Mouse (Mus musculus) forebrain, postnatal 0 days (tissue): ENCODE data around the gene Car12. TPM values are rescaled to one million over a fixed set of nuclear protein-coding genes. Genes with fewer than 3 reads are reported as not detected.
A peak's percentile ranks its signal among the peaks of the same experiment; 100 is the strongest.

Experiments
- ATAC-seq: fragments of 200-750 bp; cut with Nextera tagmentation; 2 replicates; pipeline ENCODE4 v1.8.0; 2017; ENCODE audit warnings: mild to moderate bottlenecking, moderate library complexity
- DNase-seq: peaks from one replicate; pipeline ENCODE4 v3.0.0-alpha.2; 2015
- H3K27ac ChIP-seq: fragments of 300-500 bp; sonication (generic); 2 replicates; pipeline ENCODE4 v1.5.1; 2014; ENCODE audit warnings: low read depth, mild to moderate bottlenecking, antibody characterized with exemption, low read length, moderate library complexity, mixed read lengths
- H3K27me3 ChIP-seq: fragments of 300-500 bp; sonication (generic); 2 replicates; pipeline ENCODE4 v1.6.1; 2014; ENCODE audit warnings: mild to moderate bottlenecking, low read length, mixed read lengths; ENCODE audit not compliant: insufficient read depth
- H3K36me3 ChIP-seq: fragments of 300-500 bp; sonication (generic); 2 replicates; pipeline ENCODE4 v1.6.1; 2014; ENCODE audit warnings: mild to moderate bottlenecking, moderate library complexity; ENCODE audit not compliant: insufficient read depth
- H3K4me1 ChIP-seq: fragments of 300-500 bp; sonication (generic); 2 replicates; pipeline ENCODE4 v1.6.1; 2014; ENCODE audit warnings: antibody characterized with exemption; ENCODE audit not compliant: insufficient read depth
- H3K4me2 ChIP-seq: fragments of 300-500 bp; sonication (generic); 2 replicates; pipeline ENCODE4 v1.6.1; 2014; ENCODE audit warnings: low read depth, mild to moderate bottlenecking, moderate library complexity
- H3K4me3 ChIP-seq: fragments of 300-500 bp; sonication (generic); 2 replicates; pipeline ENCODE4 v1.5.1; 2014; ENCODE audit warnings: low read depth, low read length, mixed read lengths
- H3K9ac ChIP-seq: fragments of 300-500 bp; sonication (generic); 2 replicates; pipeline ENCODE4 v1.6.1; 2014; ENCODE audit warnings: mild to moderate bottlenecking
- H3K9me3 ChIP-seq: fragments of 300-500 bp; sonication (generic); 2 replicates; pipeline ENCODE4 v1.6.1; 2016; ENCODE audit warnings: low read length
- CTCF ChIP-seq: sonication (generic); IDR thresholded peaks from 2 replicates; pipeline ENCODE4 v1.5.1; 2016; ENCODE audit warnings: antibody characterized with exemption, control low read depth, low read depth
- WGBS: fragments of 180-500 bp; shearing (Covaris S2); extraction: QIAGEN DNeasy Blood & Tissue Kit; methylation state at CpG from one replicate; pipeline ENCODE4 v1.1.7; 2014; 5-methylcytosine and 5-hydroxymethylcytosine counted together
- polyA plus RNA-seq: library from polyadenylated mRNA; unstranded; fragments of >200 nt; fragmentation: Nextera tagmentation; extraction: Ambion mirVana; gene quantifications from 2 replicates; pipeline ENCODE4 v1.2.1, GENCODE M21; 2015
- total RNA-seq: library from RNA; depleted of rRNA; stranded (reverse); fragments of >200 nt; gene quantifications from 2 replicates; pipeline ENCODE4 v1.2.3, GENCODE M21; 2014

Car12 gene
- total and polyA plus RNA-seq, 2 experiments from 2014 or later = 5.3 to 6.1 TPM

- no peaks in the 10 kb centered on the region for H3K9me3 ChIP-seq
- no peak for TF ChIP-seq CTCF
- H3K27ac ChIP-seq = peak overlapping the region; percentile 55; the same call in 1 of the 2 replicates
- no peaks in the 10 kb centered on the region for H3K36me3 ChIP-seq
- DNase-seq (peak; percentile 24), ATAC-seq (peak; percentile 16; the same call in 1 of the 2 replicates)
- H3K4me1 ChIP-seq = peaks cover 23% of the 10 kb centered on the region
- no peak overlapping the region for H3K9ac ChIP-seq
- H3K27me3 ChIP-seq = no peaks in the 10 kb centered on the region
- WGBS = 41% methylated on average over 12 of the region's 12 CpGs
- no peak overlapping the region for H3K4me3 ChIP-seq
- no peak overlapping the region for H3K4me2 ChIP-seq
These were observed 4.5 kb upstream of the Car12 start for GRCm38 (mm10) chr9:66708816-66709555.

- Histone ChIP-seq H3K4me3 (no peak overlapping the region), H3K4me1 (peaks cover 26% of the 10 kb centered on the region), H3K9me3 (no peaks in the 10 kb centered on the region), H3K36me3 (no peaks in the 10 kb centered on the region), H3K4me2 (no peak overlapping the region), H3K27ac (no peak overlapping the region), H3K27me3 (no peaks in the 10 kb centered on the region; the same call in 1 of the 2 replicates), H3K9ac (no peak overlapping the region)
- no peak for ATAC-seq
- WGBS = 57% methylated on average over 6 of the region's 6 CpGs
- TF ChIP-seq CTCF = no peak
- DNase-seq = no peak
These were observed 2.9 kb upstream of the Car12 start for GRCm38 (mm10) chr9:66710626-66711025.

- Histone ChIP-seq H3K27ac (no peak overlapping the region), H3K9ac (no peak overlapping the region; the same call in 1 of the 2 replicates), H3K36me3 (no peaks in the 10 kb centered on the region), H3K4me3 (peak overlapping the region; percentile 34), H3K27me3 (no peaks in the 10 kb centered on the region; the same call in 1 of the 2 replicates), H3K4me2 (peak overlapping the region; percentile 65), H3K4me1 (peaks cover 9% of the 10 kb centered on the region), H3K9me3 (no peaks in the 10 kb centered on the region)
- DNase-seq (no peak), ATAC-seq (peak; percentile 42; the same call in 1 of the 2 replicates)
- TF ChIP-seq CTCF = no peak
- 6% methylated on average over 12 of the region's 12 CpGs for WGBS
These were observed 583 bp downstream of the Car12 start for GRCm38 (mm10) chr9:66714022-66714515.

- WGBS = 91% methylated on average over 2 of the region's 2 CpGs
- DNase-seq (no peak), ATAC-seq (no peak)
- no peaks in the 10 kb centered on the region for H3K9me3 ChIP-seq
- no peak overlapping the region for H3K4me2 ChIP-seq
- peaks cover 4% of the 10 kb centered on the region; the same call in 1 of the 2 replicates for H3K4me1 ChIP-seq
- TF ChIP-seq CTCF = no peak
- no peak overlapping the region for H3K9ac ChIP-seq
- H3K27me3 ChIP-seq = no peaks in the 10 kb centered on the region; the same call in 1 of the 2 replicates
- H3K27ac ChIP-seq = no peak overlapping the region
- no peak overlapping the region for H3K4me3 ChIP-seq
- H3K36me3 ChIP-seq = no peaks in the 10 kb centered on the region
These were observed 1.9 kb downstream of the Car12 start for GRCm38 (mm10) chr9:66715361-66715760.

- no peak overlapping the region for H3K4me3 ChIP-seq
- ATAC-seq (no peak), DNase-seq (no peak)
- H3K36me3 ChIP-seq = no peaks in the 10 kb centered on the region
- no peaks in the 10 kb centered on the region; the same call in 1 of the 2 replicates for H3K27me3 ChIP-seq
- no peaks in the 10 kb centered on the region for H3K9me3 ChIP-seq
- H3K9ac ChIP-seq = no peak overlapping the region
- 81% methylated on average over 3 of the region's 3 CpGs for WGBS
- TF ChIP-seq CTCF = no peak
- no peak overlapping the region for H3K4me2 ChIP-seq
- H3K4me1 ChIP-seq = peaks cover 4% of the 10 kb centered on the region; the same call in 1 of the 2 replicates
- no peak overlapping the region for H3K27ac ChIP-seq
These were observed 3.0 kb downstream of the Car12 start for GRCm38 (mm10) chr9:66716533-66716932.

DNA sequence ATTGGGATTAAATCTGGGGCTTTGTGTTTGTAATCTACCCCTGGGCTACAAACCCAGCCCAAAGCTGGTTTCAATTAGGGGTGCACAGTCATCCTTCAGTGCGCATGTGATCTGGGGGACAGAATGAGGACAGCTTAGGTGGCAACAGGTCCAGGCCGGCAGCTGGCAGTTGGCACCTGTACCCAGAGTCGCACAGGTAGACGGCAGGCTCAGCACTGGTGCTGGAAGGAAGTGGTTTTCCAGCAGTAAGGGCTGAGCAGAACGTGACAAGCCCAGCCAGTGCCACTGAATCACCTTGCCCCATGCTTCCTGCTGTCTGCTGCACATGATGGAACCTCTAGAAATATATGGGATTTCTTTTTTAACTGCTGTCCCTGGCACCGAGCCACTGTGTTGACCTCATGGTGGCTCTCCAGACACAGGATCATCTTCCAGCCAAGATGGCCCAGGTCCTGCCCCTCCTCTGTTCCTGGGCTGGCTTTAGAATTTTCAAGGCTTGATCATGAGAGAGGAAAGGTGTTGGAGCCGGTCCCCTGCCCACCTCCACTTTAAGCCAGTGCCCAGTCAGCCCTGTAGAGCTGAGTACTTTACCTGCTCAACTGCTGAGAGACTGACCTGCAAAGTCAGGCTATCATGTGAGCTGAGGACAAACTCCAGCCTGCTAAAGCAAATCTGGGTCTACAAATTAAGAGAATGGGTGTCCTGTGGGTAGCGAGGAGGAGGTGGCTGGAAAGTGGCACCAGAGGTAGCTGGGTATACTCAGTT lies 7.4 kb downstream of the Car12 start:
- Histone ChIP-seq H3K4me1 (no peaks in the 10 kb centered on the region), H3K9ac (no peak overlapping the region), H3K4me3 (no peak overlapping the region), H3K9me3 (no peaks in the 10 kb centered on the region), H3K27me3 (no peaks in the 10 kb centered on the region), H3K27ac (no peak overlapping the region), H3K4me2 (no peak overlapping the region), H3K36me3 (no peaks in the 10 kb centered on the region)
- DNase-seq = no peak
- TF ChIP-seq CTCF = no peak
- no peak for ATAC-seq
- 93% methylated on average over 8 of the region's 8 CpGs for WGBS
